Comparison of ENCODE assay signal across 21 mouse cellular contexts in genomic region chr16:44501783-44502182, GRCm38 (mm10).
"Had no signal": no experiment of that assay in that cellular context is flagged by ENCODE, and none has a peak within 500 bp of the region (broad histone marks: within the 10 kb centered on the region; RNA-seq: fewer than 3 reads in every experiment).

No protein-coding gene starts in this region.

- H3K4me3 ChIP-seq: gastrocnemius, adult 2 months; heart, embryonic 10.5 days; heart, embryonic 12.5 days; hindbrain, embryonic 10.5 days; hindbrain, embryonic 12.5 days; hindbrain, embryonic 15.5 days; intestine, embryonic 15.5 days; layer of hippocampus, adult 2 months; left cerebral cortex, adult 2 months; limb, embryonic 13.5 days had no signal

- DNase-seq: gastrocnemius, postnatal 10 days; gastrocnemius, postnatal 25 days; kidney, adult 18-20 months; kidney, adult 8-10 months; kidney, postnatal 10 days; kidney, postnatal 25 days; kidney, postnatal 4 days; liver had no signal

- H3K4me1 ChIP-seq: hindbrain, embryonic 12.5 days; intestine, embryonic 15.5 days had no signal

- ATAC-seq: inflammation-experienced regulatory T-cells, adult 6 months; intestine, postnatal 0 days had no signal

- H3K27me3 ChIP-seq: heart, embryonic 12.5 days; hindbrain, embryonic 12.5 days; hindbrain, embryonic 15.5 days; intestine, embryonic 15.5 days; limb, embryonic 13.5 days had no signal

- H3K9ac ChIP-seq: heart, embryonic 12.5 days; hindbrain, embryonic 12.5 days; hindbrain, embryonic 15.5 days; intestine, embryonic 15.5 days; limb, embryonic 13.5 days had no signal

- H3K9me3 ChIP-seq: hindbrain, embryonic 12.5 days; hindbrain, embryonic 15.5 days; intestine, embryonic 15.5 days had no signal

- H3K4me2 ChIP-seq: heart, embryonic 12.5 days; hindbrain, embryonic 12.5 days; hindbrain, embryonic 15.5 days; intestine, embryonic 15.5 days; limb, embryonic 13.5 days; liver, embryonic 11.5 days had no signal

- H3K27ac ChIP-seq: heart, embryonic 10.5 days; hindbrain, embryonic 10.5 days; hindbrain, embryonic 12.5 days; hindbrain, embryonic 15.5 days; intestine, embryonic 15.5 days; layer of hippocampus, adult 2 months; left cerebral cortex, adult 2 months; limb, embryonic 13.5 days had no signal
